Mouse (Mus musculus): ENCODE measurements around the gene Cacng7. TPM values are rescaled to one million over a fixed set of nuclear protein-coding genes. Genes with fewer than 3 reads are reported as not detected.
A peak's percentile ranks its signal among the peaks of the same experiment; 100 is the strongest.

Cacng7 gene
- polyA plus RNA-seq, 1 experiment from 2014 or later = 2.9 TPM

- Histone ChIP-seq H3K27me3 (ENCODE audit: control insufficient read depth, insufficient read depth, low read length) (no peaks in the 10 kb centered on the region), H3K4me3 (ENCODE audit: low read depth, low read length) (no peak overlapping the region), H3K9me3 (replicated peaks; ENCODE audit: control insufficient read depth, low read length) (no peaks in the 10 kb centered on the region), H3K27ac (replicated peaks; ENCODE audit: low read depth, low read length) (no peak overlapping the region), H3K4me2 (ENCODE audit: low read depth, low read length) (no peak overlapping the region), H3K4me1 (ENCODE audit: control insufficient read depth, insufficient read depth, low read length) (no peaks in the 10 kb centered on the region), H3K36me3 (replicated peaks; ENCODE audit: control insufficient read depth, insufficient read depth, low read depth, low read length) (no peaks in the 10 kb centered on the region), H3K9ac (replicated peaks; ENCODE audit: low read length) (no peak overlapping the region)
- DNase-seq (ENCODE audit: low spot score) (no peak), ATAC-seq (replicated peaks; ENCODE audit: insufficient number of reproducible peaks, low FRiP score, low TSS enrichment, low read depth) (no peak)
These were observed 67.2 kb downstream of the Cacng7 start for GRCm38 (mm10) chr7:3399937-3400336.

GRCm38 (mm10) chr7:3409729-3410520, 77.2 kb downstream of the Cacng7 start:
- no peak overlapping the region for H3K9ac ChIP-seq (replicated peaks; ENCODE audit: low read length)

GRCm38 (mm10) chr7:3411160-3411941, 78.6 kb downstream of the Cacng7 start:
- Histone ChIP-seq H3K4me2 (ENCODE audit: low read depth, low read length) (peak overlapping the region; percentile 83), H3K9me3 (replicated peaks; ENCODE audit: control insufficient read depth, low read length) (no peaks in the 10 kb centered on the region), H3K4me3 (ENCODE audit: low read depth, low read length) (peak overlapping the region; percentile 40), H3K27ac (replicated peaks; ENCODE audit: low read depth, low read length) (no peak overlapping the region), H3K36me3 (replicated peaks; ENCODE audit: control insufficient read depth, insufficient read depth, low read depth, low read length) (no peaks in the 10 kb centered on the region; the same call in 1 of the 2 replicates), H3K27me3 (ENCODE audit: control insufficient read depth, insufficient read depth, low read length) (peaks cover 38% of the 10 kb centered on the region), H3K4me1 (ENCODE audit: control insufficient read depth, insufficient read depth, low read length) (no peaks in the 10 kb centered on the region), H3K9ac (replicated peaks; ENCODE audit: low read length) (0 out of 2 replicates have a peak overlapping the region, but pooled peaks have one; percentile 32)
- DNase-seq (ENCODE audit: low spot score) (peak; percentile 87), ATAC-seq (replicated peaks; ENCODE audit: insufficient number of reproducible peaks, low FRiP score, low TSS enrichment, low read depth) (peak; percentile 90)
- WGBS = under 1% methylated on average over 33 of the region's 33 CpGs

More at GRCm38 (mm10) chr7:3409729-3410520, 77.2 kb downstream of the Cacng7 start:
- ATAC-seq (replicated peaks; ENCODE audit: insufficient number of reproducible peaks, low FRiP score, low TSS enrichment, low read depth) = no peak
- Histone ChIP-seq H3K4me2 (ENCODE audit: low read depth, low read length) (no peak overlapping the region), H3K9me3 (replicated peaks; ENCODE audit: control insufficient read depth, low read length) (no peaks in the 10 kb centered on the region), H3K4me3 (ENCODE audit: low read depth, low read length) (no peak overlapping the region), H3K4me1 (ENCODE audit: control insufficient read depth, insufficient read depth, low read length) (no peaks in the 10 kb centered on the region), H3K27ac (replicated peaks; ENCODE audit: low read depth, low read length) (no peak overlapping the region), H3K36me3 (replicated peaks; ENCODE audit: control insufficient read depth, insufficient read depth, low read depth, low read length) (no peaks in the 10 kb centered on the region; the same call in 1 of the 2 replicates), H3K27me3 (ENCODE audit: control insufficient read depth, insufficient read depth, low read length) (peaks cover 25% of the 10 kb centered on the region)
- no peak for DNase-seq (ENCODE audit: low spot score)
- WGBS = 65% methylated on average over 11 of the region's 11 CpGs

GRCm38 (mm10) chr7:3412036-3412435, 79.3 kb downstream of the Cacng7 start:
- 1% methylated on average over 20 of the region's 20 CpGs for WGBS
- peak overlapping the region; percentile 83 for H3K4me2 ChIP-seq (ENCODE audit: low read depth, low read length)
- H3K4me3 ChIP-seq (ENCODE audit: low read depth, low read length) = peak overlapping the region; percentile 40
- peaks cover 44% of the 10 kb centered on the region for H3K27me3 ChIP-seq (ENCODE audit: control insufficient read depth, insufficient read depth, low read length)
- no peaks in the 10 kb centered on the region for H3K36me3 ChIP-seq (replicated peaks; ENCODE audit: control insufficient read depth, insufficient read depth, low read depth, low read length)
- H3K4me1 ChIP-seq (ENCODE audit: control insufficient read depth, insufficient read depth, low read length) = no peaks in the 10 kb centered on the region
- no peaks in the 10 kb centered on the region for H3K9me3 ChIP-seq (replicated peaks; ENCODE audit: control insufficient read depth, low read length)
- DNase-seq (ENCODE audit: low spot score) (peak; percentile 36), ATAC-seq (replicated peaks; ENCODE audit: insufficient number of reproducible peaks, low FRiP score, low TSS enrichment, low read depth) (no peak)
- no peak overlapping the region for H3K27ac ChIP-seq (replicated peaks; ENCODE audit: low read depth, low read length)
- peak overlapping the region; percentile 29; the same call in 1 of the 2 replicates for H3K9ac ChIP-seq (replicated peaks; ENCODE audit: low read length)

GRCm38 (mm10) chr7:3414888-3415287, 82.1 kb downstream of the Cacng7 start:
- Histone ChIP-seq H3K36me3 (replicated peaks; ENCODE audit: control insufficient read depth, insufficient read depth, low read depth, low read length) (no peaks in the 10 kb centered on the region), H3K9ac (replicated peaks; ENCODE audit: low read length) (peak overlapping the region; percentile 56), H3K9me3 (replicated peaks; ENCODE audit: control insufficient read depth, low read length) (no peaks in the 10 kb centered on the region), H3K4me2 (ENCODE audit: low read depth, low read length) (peak overlapping the region; percentile 100), H3K27ac (replicated peaks; ENCODE audit: low read depth, low read length) (no peak overlapping the region), H3K4me1 (ENCODE audit: control insufficient read depth, insufficient read depth, low read length) (no peaks in the 10 kb centered on the region), H3K4me3 (ENCODE audit: low read depth, low read length) (peak overlapping the region; percentile 53), H3K27me3 (ENCODE audit: control insufficient read depth, insufficient read depth, low read length) (peaks cover 45% of the 10 kb centered on the region)
- under 1% methylated on average over 36 of the region's 47 CpGs for WGBS
- no peak for ATAC-seq (replicated peaks; ENCODE audit: insufficient number of reproducible peaks, low FRiP score, low TSS enrichment, low read depth)
- no peak for DNase-seq (ENCODE audit: low spot score)

- H3K4me2 ChIP-seq (ENCODE audit: low read depth, low read length) = peak overlapping the region; percentile 100
- WGBS = under 1% methylated on average over 42 of the region's 60 CpGs
- no peak overlapping the region for H3K27ac ChIP-seq (replicated peaks; ENCODE audit: low read depth, low read length)
- DNase-seq (ENCODE audit: low spot score) = no peak
- no peaks in the 10 kb centered on the region for H3K36me3 ChIP-seq (replicated peaks; ENCODE audit: control insufficient read depth, insufficient read depth, low read depth, low read length)
- H3K4me3 ChIP-seq (ENCODE audit: low read depth, low read length) = peak overlapping the region; percentile 53
- peak overlapping the region; percentile 56 for H3K9ac ChIP-seq (replicated peaks; ENCODE audit: low read length)
- no peaks in the 10 kb centered on the region for H3K4me1 ChIP-seq (ENCODE audit: control insufficient read depth, insufficient read depth, low read length)
- ATAC-seq (replicated peaks; ENCODE audit: insufficient number of reproducible peaks, low FRiP score, low TSS enrichment, low read depth) = peak; percentile 6; the same call in 1 of the 2 replicates
- peaks cover 45% of the 10 kb centered on the region for H3K27me3 ChIP-seq (ENCODE audit: control insufficient read depth, insufficient read depth, low read length)
- H3K9me3 ChIP-seq (replicated peaks; ENCODE audit: control insufficient read depth, low read length) = no peaks in the 10 kb centered on the region
These were observed 82.6 kb downstream of the Cacng7 start for GRCm38 (mm10) chr7:3415378-3415777.
